Mouse (Mus musculus): ENCODE measurements around the gene Tmem245. TPM values are rescaled to one million over a fixed set of nuclear protein-coding genes. Genes with fewer than 3 reads are reported as not detected.

Gene Tmem245
- polyA plus RNA-seq, 3 experiments from 2014 or later = 4.4 to 8.2 (median 5.9) TPM

Other genes with a start within 250 kb of the Tmem245 start
- not detected for gene Gm26657, start 207.4 kb downstream of the Tmem245 start, polyA plus RNA-seq (2017; shearing (Covaris generic))
- gene Actl7b, start 206.0 kb downstream of the Tmem245 start, polyA plus RNA-seq (2017; shearing (Covaris generic)) = not detected
- gene Actl7a, start 204.0 kb downstream of the Tmem245 start, polyA plus RNA-seq (2017; shearing (Covaris generic)) = not detected
- gene Elp1, start 145.1 kb downstream of the Tmem245 start, polyA plus RNA-seq (2017; shearing (Covaris generic)) = 10 to 100 TPM; 12.1 to 27.9 (median 23.6) TPM
- gene Fam206a, start 145.1 kb downstream of the Tmem245 start, polyA plus RNA-seq (2017; shearing (Covaris generic)) = 10 to 100 TPM; 11.6 to 16.0 (median 12.9) TPM
- 1 to 10 TPM in 2 of 3 experiments, under 1 TPM in 1; 0.89 to 2.6 (median 1.5) TPM for gene Ctnnal1, start 82.2 kb downstream of the Tmem245 start, polyA plus RNA-seq (2017; shearing (Covaris generic))
- gene Frrs1l, start 43.0 kb upstream of the Tmem245 start, polyA plus RNA-seq (2017; shearing (Covaris generic)) = not detected
- gene Epb41l4b, start 196.0 kb upstream of the Tmem245 start, polyA plus RNA-seq (2017; shearing (Covaris generic)) = not detected

Data from inflammation-experienced regulatory T-cells, adult 6 months (primary cell).